Mouse (Mus musculus) spleen, adult 2 months (tissue): ENCODE measurements around the gene Hist2h2aa1.

Source experiments
- CTCF ChIP-seq: fragments of 200-500 bp; IDR thresholded peaks from 2 replicates; pipeline ENCODE4 v1.5.1; 2011; ENCODE audit warnings: mild to moderate bottlenecking, inconsistent platforms; ENCODE audit not compliant: insufficient read depth, insufficient read length, insufficient replicate concordance; ENCODE audit errors: extremely low read depth
- POLR2A ChIP-seq: fragments of 200-500 bp; IDR thresholded peaks from 2 replicates; pipeline ENCODE4 v1.6.1; 2011; ENCODE audit warnings: low read depth, low read length, inconsistent platforms

GRCm38 (mm10) chr3:96240799-96241197 is 4.5 kb upstream of the Hist2h2aa1 start:
- TF ChIP-seq POLR2A (no peak), CTCF (no peak)
